Mouse (Mus musculus) forebrain, embryonic 10.5 days (tissue): ENCODE measurements around the gene Dnajc25. TPM values are rescaled to one million over a fixed set of nuclear protein-coding genes. Genes with fewer than 3 reads are reported as not detected.
A peak's percentile ranks its signal among the peaks of the same experiment; 100 is the strongest.

Experiments
- DNase-seq: peaks from one replicate; pipeline ENCODE4 v3.0.0-alpha.2; 2017; ENCODE audit warnings: low spot score; ENCODE audit errors: extremely low spot score
- H3K27ac ChIP-seq: fragments of 300-500 bp; sonication (generic); 2 replicates; pipeline ENCODE4 v1.5.1; 2016; ENCODE audit warnings: mild to moderate bottlenecking
- H3K27me3 ChIP-seq: fragments of 300-500 bp; sonication (generic); 2 replicates; pipeline ENCODE4 v1.6.1; 2016; ENCODE audit warnings: mild to moderate bottlenecking; ENCODE audit not compliant: poor library complexity, severe bottlenecking
- H3K36me3 ChIP-seq: fragments of 300-500 bp; sonication (generic); replicated peaks from 2 replicates; pipeline ENCODE4 v1.6.1; 2016; ENCODE audit warnings: mild to moderate bottlenecking, moderate library complexity
- H3K4me1 ChIP-seq: fragments of 300-500 bp; sonication (generic); 2 replicates; pipeline ENCODE4 v1.6.1; 2016
- H3K4me3 ChIP-seq: fragments of 300-500 bp; sonication (generic); 2 replicates; pipeline ENCODE4 v1.5.1; 2016; ENCODE audit warnings: mild to moderate bottlenecking, moderate library complexity
- H3K9me3 ChIP-seq: fragments of 300-500 bp; sonication (generic); 2 replicates; pipeline ENCODE4 v1.6.1; 2016; ENCODE audit warnings: mild to moderate bottlenecking, moderate library complexity
- WGBS: fragments of 180-500 bp; shearing (Covaris S2); methylation state at CpG from one replicate; pipeline ENCODE4 v1.1.7; 2016; 5-methylcytosine and 5-hydroxymethylcytosine counted together
- polyA plus RNA-seq: library from polyadenylated mRNA; unstranded; fragments of >200 nt; fragmentation: Nextera tagmentation; extraction: Ambion mirVana; gene quantifications from 2 replicates; pipeline ENCODE4 v1.2.1, GENCODE M21; 2016

Gene Dnajc25
- 5.4 and 5.9 TPM in 2 replicates for polyA plus RNA-seq

DNA sequence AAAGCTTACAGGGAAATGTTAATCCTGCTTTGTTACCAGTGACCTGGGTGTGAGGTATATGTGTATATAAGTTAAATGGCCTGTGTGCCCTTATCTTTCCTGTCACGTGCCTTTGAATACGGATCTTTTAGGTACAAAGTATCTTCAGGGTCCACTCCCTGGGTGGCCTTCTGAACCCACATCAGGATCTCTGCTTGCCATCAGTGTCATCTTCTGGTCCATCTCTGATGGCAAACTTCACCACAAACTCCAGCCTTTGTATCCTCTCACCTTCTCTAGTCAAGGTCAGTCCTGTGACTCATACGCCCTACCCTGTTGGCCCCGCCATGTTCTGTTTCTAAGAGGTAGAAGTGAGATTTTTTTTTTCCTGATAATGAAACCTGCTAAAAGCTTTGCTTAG is at the start of gene Dnajc25:
Dnajc25 (plus strand) TSS at position 301 of the 400 bp plus-strand sequence.
- Histone ChIP-seq H3K27me3 (no peaks in the 10 kb centered on the region), H3K36me3 (no peaks in the 10 kb centered on the region), H3K4me1 (no peaks in the 10 kb centered on the region), H3K27ac (no peak within 1 kb of the TSS), H3K4me3 (no peak within 1 kb of the TSS), H3K9me3 (no peaks in the 10 kb centered on the region)
- DNase-seq: no peak
- WGBS: 89% methylated on average over 4 of the region's 4 CpGs

DNA sequence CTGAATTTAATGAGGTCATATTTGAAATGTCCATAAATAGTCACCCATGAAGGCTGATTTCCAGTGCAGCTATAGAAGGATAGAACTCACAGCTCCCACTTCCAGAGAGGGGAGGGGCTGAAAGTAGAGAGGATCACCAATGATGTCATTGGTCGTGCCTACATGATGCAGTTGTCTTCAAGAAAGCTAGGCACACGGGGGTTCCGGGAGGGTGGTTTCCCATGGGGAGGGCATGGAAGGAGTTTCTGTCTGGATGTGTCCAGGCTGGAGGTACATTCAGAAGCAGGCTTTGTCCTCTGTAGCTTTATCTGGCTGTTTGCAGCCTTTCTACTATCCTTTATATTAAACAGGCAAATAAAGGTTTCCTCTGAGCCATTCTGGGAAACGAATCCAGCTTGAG is 46.5 kb upstream of the Dnajc25 start:
- no peaks in the 10 kb centered on the region for H3K9me3 ChIP-seq
- WGBS: 84% methylated on average over 4 of the region's 4 CpGs
- H3K4me1 ChIP-seq: peaks cover 10% of the 10 kb centered on the region
- peaks cover 5% of the 10 kb centered on the region; the same call in 1 of the 2 replicates for H3K36me3 ChIP-seq
- no peak overlapping the region for H3K27ac ChIP-seq
- H3K4me3 ChIP-seq: no peak overlapping the region
- peaks cover 15% of the 10 kb centered on the region for H3K27me3 ChIP-seq
- no peak for DNase-seq

DNA sequence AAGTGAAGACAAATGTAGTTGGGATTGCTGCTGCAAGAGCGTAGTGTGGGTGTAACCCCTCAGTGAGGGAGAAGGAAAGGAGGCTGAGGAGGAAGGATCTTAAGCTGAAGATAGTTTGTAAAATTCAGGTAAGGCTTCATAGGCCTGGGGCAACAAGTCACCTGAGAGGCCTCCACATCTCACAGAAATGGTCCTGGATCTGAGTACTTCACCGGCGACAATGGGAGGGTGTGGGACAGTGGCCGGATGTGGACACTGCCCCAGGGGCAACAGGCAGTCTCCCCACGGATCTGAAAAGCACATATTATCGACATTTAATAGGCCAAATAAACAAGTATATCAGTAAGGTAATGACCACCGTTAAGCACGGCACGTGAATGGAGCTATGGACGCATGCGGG is 42.2 kb upstream of the Dnajc25 start:
- no peaks in the 10 kb centered on the region for H3K4me1 ChIP-seq
- H3K9me3 ChIP-seq: no peaks in the 10 kb centered on the region
- H3K27me3 ChIP-seq: no peaks in the 10 kb centered on the region
- no peak overlapping the region for H3K27ac ChIP-seq
- no peak overlapping the region for H3K4me3 ChIP-seq
- 93% methylated on average over 11 of the region's 11 CpGs for WGBS
- H3K36me3 ChIP-seq: peaks cover 18% of the 10 kb centered on the region
- DNase-seq: no peak

DNA sequence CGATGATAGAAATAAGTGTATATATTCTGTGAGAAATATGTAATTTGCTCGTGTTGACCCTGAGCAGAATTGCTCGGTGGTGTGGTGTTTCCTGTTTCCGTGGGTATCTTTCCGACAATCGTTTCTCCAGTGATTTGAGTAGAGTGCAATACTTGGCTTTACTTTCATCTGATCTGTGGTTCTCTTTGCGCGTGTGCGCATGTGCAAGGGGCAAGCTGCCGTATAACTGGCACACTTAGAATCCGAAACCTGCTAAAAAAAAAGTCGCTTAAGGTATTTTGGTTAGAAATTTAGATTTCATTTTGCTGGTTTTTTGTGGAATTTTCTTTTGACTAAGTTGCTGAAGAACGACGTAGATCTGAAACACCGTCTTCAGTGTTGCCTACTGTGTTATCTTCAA is 33.1 kb upstream of the Dnajc25 start:
- Histone ChIP-seq H3K27me3 (no peaks in the 10 kb centered on the region), H3K27ac (no peak overlapping the region), H3K4me1 (no peaks in the 10 kb centered on the region), H3K36me3 (peaks cover 11% of the 10 kb centered on the region), H3K9me3 (no peaks in the 10 kb centered on the region), H3K4me3 (no peak overlapping the region)
- no peak for DNase-seq
- 94% methylated on average over 15 of the region's 15 CpGs for WGBS

DNA sequence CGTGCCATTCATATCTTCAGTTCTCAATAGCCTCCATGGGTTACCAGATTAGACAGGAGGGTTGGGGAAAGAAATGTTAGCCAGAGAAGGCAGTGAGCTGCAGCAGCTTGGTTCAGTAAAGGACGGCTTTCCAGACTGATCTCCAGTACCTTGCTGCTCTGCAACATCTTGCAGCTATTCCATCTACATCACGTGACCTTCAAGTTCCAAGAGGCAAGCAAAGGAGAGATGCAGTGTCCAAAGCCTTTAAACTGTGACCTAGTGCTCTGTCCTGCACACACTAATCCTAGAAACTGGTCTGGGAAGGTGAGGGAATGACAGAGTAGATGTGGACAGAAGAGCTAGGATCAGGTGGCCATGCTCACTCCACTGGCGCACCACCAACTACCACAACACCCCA is 31.6 kb upstream of the Dnajc25 start:
- no peak overlapping the region for H3K4me3 ChIP-seq
- WGBS: 96% methylated on average over 4 of the region's 4 CpGs
- DNase-seq: no peak
- H3K27me3 ChIP-seq: no peaks in the 10 kb centered on the region
- H3K27ac ChIP-seq: no peak overlapping the region
- H3K9me3 ChIP-seq: no peaks in the 10 kb centered on the region
- H3K4me1 ChIP-seq: no peaks in the 10 kb centered on the region
- H3K36me3 ChIP-seq: no peaks in the 10 kb centered on the region

DNA sequence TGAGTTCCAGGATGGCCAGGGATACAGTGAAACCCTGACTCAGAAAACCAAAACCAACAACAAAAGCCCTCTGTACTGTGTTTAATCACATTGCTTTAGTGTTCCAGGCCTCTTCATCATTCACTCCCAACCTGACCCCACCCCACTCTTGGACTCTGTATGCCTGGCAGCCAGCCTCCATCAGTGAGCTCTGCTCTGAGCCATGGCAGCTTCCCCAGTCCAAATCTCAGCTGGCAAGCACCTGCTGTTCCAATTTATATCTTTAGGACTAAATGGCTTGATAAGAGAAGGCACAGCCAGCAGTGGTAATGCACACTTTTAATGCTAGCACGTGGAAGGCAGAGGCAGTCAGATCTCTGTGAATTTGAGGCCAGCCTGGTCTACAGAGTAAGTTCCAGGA is 29.7 kb upstream of the Dnajc25 start:
- H3K27ac ChIP-seq: no peak overlapping the region
- H3K27me3 ChIP-seq: no peaks in the 10 kb centered on the region
- no peak for DNase-seq
- H3K4me1 ChIP-seq: no peaks in the 10 kb centered on the region
- WGBS: 95% methylated on average over 1 of the region's 1 CpGs
- no peaks in the 10 kb centered on the region for H3K36me3 ChIP-seq
- H3K9me3 ChIP-seq: no peaks in the 10 kb centered on the region
- no peak overlapping the region for H3K4me3 ChIP-seq

DNA sequence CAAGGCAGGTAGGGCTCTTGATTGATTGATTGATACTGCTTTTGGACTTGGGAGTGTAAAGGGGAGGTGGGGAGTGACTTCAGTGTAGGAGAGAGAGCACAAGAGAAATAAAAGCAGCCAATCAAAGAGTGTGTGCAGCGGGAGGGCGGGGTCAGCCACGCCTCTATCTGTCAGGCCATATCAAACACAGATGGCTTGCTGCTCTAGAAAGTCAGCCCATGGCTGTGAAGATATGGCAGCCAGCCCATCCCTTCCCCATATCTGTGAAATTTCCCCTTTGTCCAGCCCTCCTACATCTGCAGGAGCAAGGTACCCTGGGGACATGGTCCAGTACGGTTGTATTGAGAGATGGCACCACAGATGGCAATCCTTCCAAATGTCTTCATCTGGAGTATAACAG is 24.2 kb upstream of the Dnajc25 start:
- no peak overlapping the region for H3K27ac ChIP-seq
- H3K4me3 ChIP-seq: no peak overlapping the region
- H3K9me3 ChIP-seq: no peaks in the 10 kb centered on the region
- no peak for DNase-seq
- peaks cover 8% of the 10 kb centered on the region; the same call in 1 of the 2 replicates for H3K36me3 ChIP-seq
- 86% methylated on average over 4 of the region's 4 CpGs for WGBS
- H3K27me3 ChIP-seq: no peaks in the 10 kb centered on the region
- no peaks in the 10 kb centered on the region for H3K4me1 ChIP-seq

DNA sequence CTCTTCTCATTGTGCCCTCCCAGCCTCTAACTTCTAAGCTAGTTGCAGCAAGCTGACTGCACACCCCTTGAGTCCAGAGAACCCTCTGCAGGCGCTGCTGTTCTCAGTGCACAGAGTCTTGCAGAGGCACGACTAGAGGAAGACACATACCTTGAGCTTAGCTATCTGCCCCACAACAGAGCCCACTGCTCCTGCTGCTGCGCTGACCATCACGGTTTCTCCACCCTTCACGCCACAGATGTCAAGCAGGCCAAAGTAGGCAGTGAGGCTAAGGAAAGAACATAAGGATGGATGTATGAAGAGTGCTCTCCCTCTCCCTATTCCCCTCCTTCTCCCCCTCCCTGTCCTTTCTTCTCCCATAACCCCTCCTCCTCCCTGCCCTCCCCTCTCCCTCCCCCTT is 19.2 kb upstream of the Dnajc25 start:
- 84% methylated on average over 5 of the region's 5 CpGs for WGBS
- Histone ChIP-seq H3K27ac (no peak overlapping the region), H3K27me3 (no peaks in the 10 kb centered on the region), H3K9me3 (no peaks in the 10 kb centered on the region), H3K4me1 (no peaks in the 10 kb centered on the region), H3K4me3 (no peak overlapping the region), H3K36me3 (peaks cover 8% of the 10 kb centered on the region; the same call in 1 of the 2 replicates)
- DNase-seq: no peak

DNA sequence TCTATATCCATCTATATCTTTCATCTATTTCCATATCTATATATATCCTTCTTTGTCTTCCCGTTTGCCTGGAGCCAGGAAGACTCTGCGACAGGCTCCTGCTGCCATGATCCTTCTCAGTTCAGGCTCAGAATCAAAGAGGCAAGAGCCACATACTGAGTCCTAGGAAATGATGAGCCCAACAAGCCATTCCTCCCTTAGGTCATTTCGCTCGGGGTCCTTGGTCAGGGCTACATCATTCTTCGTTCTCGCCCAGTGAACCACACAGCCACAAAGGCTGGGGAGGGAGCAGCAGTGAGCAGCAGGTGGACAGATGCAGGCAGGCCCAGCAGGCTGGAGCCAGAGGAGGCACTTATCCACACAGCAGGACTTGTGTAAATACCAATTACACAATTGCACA is 13.4 kb upstream of the Dnajc25 start:
- Histone ChIP-seq H3K27me3 (no peaks in the 10 kb centered on the region), H3K9me3 (no peaks in the 10 kb centered on the region), H3K4me3 (no peak overlapping the region), H3K4me1 (peaks cover 4% of the 10 kb centered on the region), H3K27ac (no peak overlapping the region), H3K36me3 (no peaks in the 10 kb centered on the region)
- no peak for DNase-seq
- 79% methylated on average over 6 of the region's 6 CpGs for WGBS

DNA sequence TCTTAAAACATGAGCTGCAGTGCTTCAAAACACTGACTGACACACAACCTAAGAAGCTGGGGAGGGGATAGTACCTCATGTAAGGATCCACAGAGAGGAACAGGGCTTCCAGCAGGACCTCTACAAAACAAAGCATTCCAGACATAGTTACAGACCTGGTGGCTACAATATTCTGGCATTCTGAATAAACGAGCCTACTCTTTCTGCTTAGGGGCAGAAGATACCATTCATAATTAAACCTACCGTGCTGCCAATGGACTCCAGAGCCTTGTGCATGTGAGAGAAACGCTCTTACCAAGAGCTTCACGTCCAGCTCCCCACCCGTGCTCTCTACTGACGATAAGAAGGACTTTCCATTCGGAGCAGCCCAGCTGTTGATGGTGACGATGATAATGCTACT is 12.1 kb upstream of the Dnajc25 start:
- H3K9me3 ChIP-seq: no peaks in the 10 kb centered on the region
- no peak overlapping the region for H3K4me3 ChIP-seq
- no peak overlapping the region for H3K27ac ChIP-seq
- no peaks in the 10 kb centered on the region for H3K36me3 ChIP-seq
- no peak for DNase-seq
- WGBS: 92% methylated on average over 8 of the region's 8 CpGs
- peaks cover 16% of the 10 kb centered on the region for H3K4me1 ChIP-seq
- H3K27me3 ChIP-seq: peaks cover 1% of the 10 kb centered on the region; the same call in 1 of the 2 replicates

DNA sequence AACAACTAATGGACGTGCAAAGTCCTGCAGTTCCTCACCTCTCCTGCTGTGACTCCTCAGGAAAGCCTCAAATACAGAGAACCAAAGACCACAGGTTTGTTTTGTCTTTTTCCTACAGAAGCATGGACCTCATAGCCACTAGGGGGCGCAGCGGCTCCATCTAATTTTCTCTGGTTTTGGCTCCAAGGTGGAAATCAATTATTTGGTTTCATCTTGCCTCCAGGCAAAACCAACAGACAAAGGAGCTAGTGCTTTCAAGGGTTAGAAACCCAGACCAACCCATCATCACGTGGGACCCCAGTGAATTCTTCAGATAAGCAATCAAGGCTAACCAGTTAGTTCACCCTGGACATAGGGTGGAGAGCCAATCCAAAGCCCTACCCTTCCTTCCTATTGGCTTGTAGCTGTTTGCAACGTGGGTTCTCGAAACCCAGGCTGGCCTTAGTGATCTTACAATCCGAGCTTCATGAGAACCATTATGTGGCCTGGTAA is 9.7 kb upstream of the Dnajc25 start:
- Histone ChIP-seq H3K4me1 (peaks cover 16% of the 10 kb centered on the region), H3K36me3 (no peaks in the 10 kb centered on the region), H3K27ac (no peak overlapping the region), H3K4me3 (no peak overlapping the region), H3K27me3 (peaks cover 4% of the 10 kb centered on the region; the same call in 1 of the 2 replicates), H3K9me3 (no peaks in the 10 kb centered on the region)
- DNase-seq: peak; percentile 82
- 22% methylated on average over 7 of the region's 7 CpGs for whole genome bisulfite sequencing

DNA sequence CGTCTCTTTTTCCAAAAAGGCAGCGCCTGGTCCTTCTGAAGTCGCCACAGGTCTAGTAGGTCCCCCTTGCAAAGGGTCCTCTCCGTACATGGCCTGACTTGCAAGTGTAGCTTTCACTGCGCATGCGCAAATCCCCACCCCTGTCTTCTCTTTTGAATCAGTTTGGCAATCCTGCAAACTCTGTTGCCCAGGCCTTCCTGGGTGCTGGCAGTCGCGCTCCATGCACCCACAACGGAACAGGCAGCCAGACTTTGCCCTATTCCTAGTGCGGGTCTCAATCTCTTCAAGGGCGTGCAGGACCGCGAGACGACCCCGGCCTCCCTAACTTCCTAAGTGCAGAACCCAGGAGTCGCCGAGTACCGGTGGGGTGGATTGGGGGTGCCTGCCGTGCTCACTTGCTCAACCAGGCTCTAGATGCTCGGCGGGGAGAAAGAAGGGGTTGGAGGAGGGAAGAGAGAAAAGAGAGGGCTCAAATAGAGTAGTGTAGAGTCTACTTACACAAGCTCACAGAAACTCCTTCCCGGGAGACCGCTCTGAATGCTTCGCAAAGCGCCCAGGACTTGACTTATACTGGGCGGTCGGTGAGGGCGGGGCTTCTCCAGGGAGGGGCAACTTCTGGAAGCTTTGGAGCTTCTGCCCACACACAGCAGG is 8.2 kb upstream of the Dnajc25 start, which contains the start of gene Ptgr1:
Ptgr1 (minus strand) TSS at position 580 of the 651 bp plus-strand sequence.
- peak within 1 kb of the TSS; percentile 75 for H3K27ac ChIP-seq
- WGBS: 1% methylated on average over 28 of the region's 28 CpGs

DNA sequence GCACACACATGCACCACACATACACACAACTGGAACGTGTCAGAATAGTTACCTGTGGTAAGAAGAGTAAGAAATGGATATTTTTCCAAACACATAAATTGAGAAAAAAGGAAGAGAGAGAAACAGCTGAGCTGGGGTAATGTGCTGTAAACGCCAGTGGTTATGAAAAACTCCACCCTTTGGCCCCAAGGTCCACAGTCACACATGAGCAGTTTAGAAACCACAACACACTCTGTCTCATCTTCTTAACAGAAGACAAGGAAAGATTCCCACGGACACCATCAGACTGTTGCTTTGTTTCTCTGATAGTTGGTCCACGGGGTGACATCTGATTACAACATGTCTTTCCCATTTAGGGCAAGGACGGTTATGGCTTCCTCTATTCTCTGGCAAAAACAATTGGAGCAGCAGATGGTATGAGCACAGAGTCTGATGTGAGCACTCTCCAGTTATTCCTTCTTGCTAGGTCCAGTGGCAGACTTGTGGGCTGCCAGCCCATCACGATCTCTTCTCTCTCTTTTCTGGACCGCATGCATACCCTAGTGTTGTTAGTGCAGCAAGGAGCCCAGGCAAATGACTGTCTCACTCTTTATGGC is 5.5 kb upstream of the Dnajc25 start:
- WGBS: 87% methylated on average over 7 of the region's 7 CpGs
- Histone ChIP-seq H3K27me3 (peaks cover 4% of the 10 kb centered on the region; the same call in 1 of the 2 replicates), H3K9me3 (no peaks in the 10 kb centered on the region), H3K4me3 (no peak overlapping the region), H3K4me1 (peaks cover 16% of the 10 kb centered on the region), H3K27ac (no peak overlapping the region), H3K36me3 (no peaks in the 10 kb centered on the region)
- DNase-seq: no peak

More for the DNA sequence above, 8.2 kb upstream of the Dnajc25 start, which contains the start of gene Ptgr1:
- Histone ChIP-seq H3K27me3 (peaks cover 4% of the 10 kb centered on the region; the same call in 1 of the 2 replicates), H3K4me3 (peak within 1 kb of the TSS; percentile 60), H3K9me3 (no peaks in the 10 kb centered on the region), H3K4me1 (peaks cover 16% of the 10 kb centered on the region), H3K36me3 (no peaks in the 10 kb centered on the region)
- peak; percentile 87 for DNase-seq
